In genomic region chr8:115161520-115161919, GRCm38 (mm10) we compare ENCODE assay signal across 25 mouse cellular contexts.
A peak's percentile ranks its signal among the peaks of the same experiment; 100 is the strongest.
DNase-seq lines count a peak whose midpoint lies in the region; ATAC-seq and TF ChIP-seq lines count a peak whose summit lies in the region.
"Had no signal": no experiment of that assay in that cellular context is flagged by ENCODE, and none has a peak within 500 bp of the region (broad histone marks: within the 10 kb centered on the region; RNA-seq: fewer than 3 reads in every experiment).

No protein-coding gene starts in this region.

- H3K4me3 ChIP-seq in forebrain, embryonic 10.5 days = no peak overlapping the region
- no peak overlapping the region for H3K4me3 ChIP-seq in forebrain, embryonic 16.5 days (replicated peaks; ENCODE audit: low read length)
- H3K4me3 ChIP-seq in limb, embryonic 10.5 days = no peak overlapping the region
- H3K4me3 ChIP-seq in limb, embryonic 12.5 days (replicated peaks) = no peak overlapping the region
- no peak overlapping the region for H3K4me3 ChIP-seq in limb, embryonic 14.5 days (replicated peaks; ENCODE audit: low read length)
- H3K4me3 ChIP-seq in layer of hippocampus, adult 2 months = no peak overlapping the region
- H3K4me3 ChIP-seq: embryonic facial prominence, embryonic 10.5 days; embryonic facial prominence, embryonic 12.5 days; forebrain, embryonic 12.5 days; forebrain, embryonic 15.5 days had no signal

- ATAC-seq in forebrain, embryonic 16.5 days = no peak
- peak; percentile 40; the same call in 1 of the 2 replicates for ATAC-seq in limb, embryonic 12.5 days (ENCODE audit: insufficient number of reproducible peaks, insufficient read depth, low FRiP score, low TSS enrichment, low read depth)
- ATAC-seq in limb, embryonic 14.5 days (ENCODE audit: low FRiP score, low read depth) = 0 out of 2 replicates have a peak, but pooled peaks have one; percentile 25
- ATAC-seq in frontal cortex, adult (ENCODE audit: low TSS enrichment) = no peak
- ATAC-seq: activated CD4-positive, CD25-positive, alpha-beta regulatory T cell, adult 4 months; CD4-positive, CD25-positive, alpha-beta regulatory T cell, adult 4 months; forebrain, embryonic 15.5 days; Patski had no signal

- TF ChIP-seq POLR2A in limb, embryonic 14.5 days (IDR thresholded peaks at IDR 0.05; ENCODE audit: borderline replicate concordance, extremely low read depth, insufficient read depth, insufficient read length) = no peak

- H3K27me3 ChIP-seq in forebrain, embryonic 10.5 days (ENCODE audit: poor library complexity, severe bottlenecking) = peaks cover 57% of the 10 kb centered on the region
- peaks cover 57% of the 10 kb centered on the region for H3K27me3 ChIP-seq in forebrain, embryonic 16.5 days (replicated peaks; ENCODE audit: control insufficient read depth, insufficient read depth, low read length)
- H3K27me3 ChIP-seq in limb, embryonic 10.5 days (ENCODE audit: low read depth, poor library complexity, severe bottlenecking) = peaks cover 41% of the 10 kb centered on the region
- peaks cover 56% of the 10 kb centered on the region for H3K27me3 ChIP-seq in limb, embryonic 12.5 days
- H3K27me3 ChIP-seq in limb, embryonic 14.5 days (ENCODE audit: control insufficient read depth, insufficient read depth, low read length) = peaks cover 34% of the 10 kb centered on the region
- H3K27me3 ChIP-seq: Patski had no signal

- no peak overlapping the region for H3K9ac ChIP-seq in forebrain, embryonic 16.5 days (replicated peaks; ENCODE audit: low read depth, low read length)
- H3K9ac ChIP-seq in limb, embryonic 12.5 days (replicated peaks) = no peak overlapping the region
- no peak overlapping the region for H3K9ac ChIP-seq in limb, embryonic 14.5 days (ENCODE audit: low read depth, low read length, severe bottlenecking)
- H3K9ac ChIP-seq: embryonic facial prominence, embryonic 12.5 days; forebrain, embryonic 12.5 days; forebrain, embryonic 15.5 days had no signal

- no peak for DNase-seq in forebrain, embryonic 10.5 days (ENCODE audit: extremely low spot score, low spot score)
- DNase-seq in limb, embryonic 10.5 days (ENCODE audit: low spot score) = peak; percentile 35
- peak; percentile 55 for DNase-seq in limb, embryonic 14.5 days (ENCODE audit: low spot score)
- no peak for DNase-seq in spleen, adult 12 weeks (ENCODE audit: low spot score)
- no peak for DNase-seq in layer of hippocampus, adult 2 months (ENCODE audit: low spot score in 2 of 2)
- DNase-seq: adrenal gland, adult 8-10 months; adrenal gland, postnatal 14 days; adrenal gland, postnatal 36 days; B cell, adult 2 months; cerebellum, adult 11-12 months; cerebellum, adult 2 months; cerebellum, adult 9-10 months; cerebellum, postnatal 10 days; cerebellum, postnatal 25 days had no signal

- no peak for TF ChIP-seq CTCF in layer of hippocampus, adult 2 months (conservative IDR thresholded peaks at IDR 0.05)

- H3K36me3 ChIP-seq in forebrain, embryonic 10.5 days (replicated peaks) = no peaks in the 10 kb centered on the region
- H3K36me3 ChIP-seq in forebrain, embryonic 16.5 days (ENCODE audit: control insufficient read depth, insufficient read depth) = no peaks in the 10 kb centered on the region
- H3K36me3 ChIP-seq in limb, embryonic 10.5 days = no peaks in the 10 kb centered on the region
- no peaks in the 10 kb centered on the region for H3K36me3 ChIP-seq in limb, embryonic 12.5 days
- H3K36me3 ChIP-seq in limb, embryonic 14.5 days (ENCODE audit: control insufficient read depth, insufficient read depth, low read length) = no peaks in the 10 kb centered on the region
- H3K36me3 ChIP-seq: embryonic facial prominence, embryonic 10.5 days; embryonic facial prominence, embryonic 12.5 days; forebrain, embryonic 12.5 days; forebrain, embryonic 15.5 days; G1E had no signal

- 0 out of 2 replicates have a peak overlapping the region, but pooled peaks have one; percentile 40 for H3K27ac ChIP-seq in forebrain, embryonic 10.5 days
- H3K27ac ChIP-seq in forebrain, embryonic 16.5 days (ENCODE audit: low read length) = no peak overlapping the region
- peak overlapping the region; percentile 79; the same call in 1 of the 2 replicates for H3K27ac ChIP-seq in limb, embryonic 10.5 days
- H3K27ac ChIP-seq in limb, embryonic 12.5 days = no peak overlapping the region
- no peak overlapping the region for H3K27ac ChIP-seq in limb, embryonic 14.5 days (replicated peaks; ENCODE audit: low read depth, low read length)
- no peak overlapping the region for H3K27ac ChIP-seq in layer of hippocampus, adult 2 months
- H3K27ac ChIP-seq: embryonic facial prominence, embryonic 12.5 days; forebrain, embryonic 12.5 days; forebrain, embryonic 15.5 days had no signal

- H3K4me2 ChIP-seq in forebrain, embryonic 16.5 days (ENCODE audit: low read length) = no peak overlapping the region
- H3K4me2 ChIP-seq in limb, embryonic 12.5 days = peak overlapping the region; percentile 20
- H3K4me2 ChIP-seq in limb, embryonic 14.5 days (replicated peaks; ENCODE audit: low read depth, low read length, severe bottlenecking) = 0 out of 2 replicates have a peak overlapping the region, but pooled peaks have one; percentile 15
- H3K4me2 ChIP-seq: embryonic facial prominence, embryonic 12.5 days; forebrain, embryonic 12.5 days; forebrain, embryonic 15.5 days had no signal

- 64% methylated on average over 9 of the region's 9 CpGs for WGBS in forebrain, embryonic 10.5 days
- WGBS in forebrain, embryonic 16.5 days = 39% methylated on average over 9 of the region's 9 CpGs
- 65% methylated on average over 9 of the region's 9 CpGs for WGBS in limb, embryonic 10.5 days
- WGBS in limb, embryonic 12.5 days = 12% methylated on average over 9 of the region's 9 CpGs
- WGBS in limb, embryonic 14.5 days = 19% methylated on average over 9 of the region's 9 CpGs

- H3K4me1 ChIP-seq in forebrain, embryonic 10.5 days = peaks cover 78% of the 10 kb centered on the region
- peaks cover 35% of the 10 kb centered on the region for H3K4me1 ChIP-seq in forebrain, embryonic 16.5 days (replicated peaks; ENCODE audit: control insufficient read depth, insufficient read depth, low read length)
- peaks cover 79% of the 10 kb centered on the region for H3K4me1 ChIP-seq in limb, embryonic 10.5 days
- H3K4me1 ChIP-seq in limb, embryonic 12.5 days (replicated peaks) = peaks cover 70% of the 10 kb centered on the region
- H3K4me1 ChIP-seq in limb, embryonic 14.5 days (ENCODE audit: control insufficient read depth, insufficient read depth, low read length) = peaks cover 46% of the 10 kb centered on the region

- no peaks in the 10 kb centered on the region for H3K9me3 ChIP-seq in forebrain, embryonic 10.5 days
- H3K9me3 ChIP-seq in forebrain, embryonic 16.5 days (ENCODE audit: control insufficient read depth, low read length) = no peaks in the 10 kb centered on the region
- H3K9me3 ChIP-seq in limb, embryonic 10.5 days (replicated peaks) = no peaks in the 10 kb centered on the region; the same call in 1 of the 2 replicates
- H3K9me3 ChIP-seq in limb, embryonic 12.5 days = no peaks in the 10 kb centered on the region
- no peaks in the 10 kb centered on the region for H3K9me3 ChIP-seq in limb, embryonic 14.5 days (ENCODE audit: control insufficient read depth, low read length)
- H3K9me3 ChIP-seq: embryonic facial prominence, embryonic 10.5 days; embryonic facial prominence, embryonic 12.5 days; forebrain, embryonic 12.5 days; forebrain, embryonic 15.5 days had no signal

Comparison
In these comparisons a context has a peak if more than half of its experiments do, and no peak if none do; other contexts are left out.
1. H3K27ac ChIP-seq: peak in forebrain, embryonic 10.5 days (single experiment) and limb, embryonic 10.5 days (single experiment); none in forebrain, embryonic 16.5 days (single experiment), limb, embryonic 12.5 days (single experiment), limb, embryonic 14.5 days (single experiment) and layer of hippocampus, adult 2 months (single experiment).
2. DNase-seq: peak in limb, embryonic 10.5 days (single experiment) and limb, embryonic 14.5 days (single experiment); none in forebrain, embryonic 10.5 days (single experiment), spleen, adult 12 weeks (single experiment) and layer of hippocampus, adult 2 months (0 of 2).
3. ATAC-seq: peak in limb, embryonic 12.5 days (single experiment) and limb, embryonic 14.5 days (single experiment); none in forebrain, embryonic 16.5 days (single experiment) and frontal cortex, adult (single experiment).